Mouse (Mus musculus) ES-E14 (cell line): Measurements from ENCODE around the gene Klk10. TPM values are rescaled to one million over a fixed set of nuclear protein-coding genes. Genes with fewer than 3 reads are reported as not detected.

Experiments used
- DNase-seq: peaks from one replicate; pipeline ENCODE4 v3.0.0-alpha.2; 2013; ENCODE audit warnings: low read depth, low spot score
- H3K27ac ChIP-seq: 2 replicates; pipeline ENCODE4 v1.5.1; 2012; ENCODE audit warnings: low read depth, mild to moderate bottlenecking, low read length, moderate library complexity, mixed read lengths; ENCODE audit not compliant: poor library complexity, insufficient read depth, severe bottlenecking
- H3K36me3 ChIP-seq: 2 replicates; pipeline ENCODE4 v1.6.1; 2012; ENCODE audit warnings: mild to moderate bottlenecking, low read length, moderate library complexity, mixed read lengths; ENCODE audit not compliant: control insufficient read depth, poor library complexity, insufficient read depth, severe bottlenecking
- H3K4me1 ChIP-seq, 2 experiments: fragments of 150-350 bp in 1 of 2; sonication (generic) in 1 of 2; 2 replicates each; pipeline ENCODE4 v1.6.1; 2012; ENCODE audit warnings: low read length in 2 of 2, mild to moderate bottlenecking in 1 of 2, mixed read lengths in 1 of 2; ENCODE audit not compliant: control insufficient read depth in 2 of 2, insufficient read depth in 2 of 2, poor library complexity in 1 of 2
- H3K4me3 ChIP-seq, 2 experiments: fragments of 150-350 bp in 1 of 2; sonication (generic) in 1 of 2; 2 replicates each; pipeline ENCODE4 v1.5.1; 2012; ENCODE audit warnings: low read length in 2 of 2, low read depth in 1 of 2, mild to moderate bottlenecking in 1 of 2, mixed read lengths in 1 of 2; ENCODE audit not compliant: insufficient read depth in 1 of 2, poor library complexity in 1 of 2, severe bottlenecking in 1 of 2
- H3K9ac ChIP-seq: 2 replicates; pipeline ENCODE4 v1.6.1; 2012; ENCODE audit warnings: low read depth, mild to moderate bottlenecking, low read length, mixed read lengths; ENCODE audit not compliant: poor library complexity, insufficient read depth, severe bottlenecking
- H3K9me3 ChIP-seq: fragments of 150-350 bp; sonication (generic); 2 replicates; pipeline ENCODE4 v1.6.1; 2012; ENCODE audit warnings: low read depth, mild to moderate bottlenecking, low read length; ENCODE audit not compliant: control insufficient read depth, insufficient read depth
- CHD2 ChIP-seq: IDR thresholded peaks from 2 replicates; pipeline ENCODE4 v1.6.1; 2014; ENCODE audit warnings: mild to moderate bottlenecking, low read depth, low read length, inconsistent platforms
- HCFC1 ChIP-seq: IDR thresholded peaks from 2 replicates; pipeline ENCODE4 v1.6.1; 2012; ENCODE audit warnings: low read length, inconsistent platforms, borderline replicate concordance; ENCODE audit not compliant: insufficient read depth
- MAFK ChIP-seq: IDR thresholded peaks from 2 replicates; pipeline ENCODE4 v1.6.1; 2014; ENCODE audit warnings: mild to moderate bottlenecking, low read depth, low read length, inconsistent platforms; ENCODE audit not compliant: insufficient read depth
- ZC3H11A ChIP-seq: IDR thresholded peaks from 2 replicates; pipeline ENCODE4 v1.6.1; 2012; ENCODE audit warnings: low read depth, mild to moderate bottlenecking, inconsistent platforms, low read length, borderline replicate concordance
- ZNF384 ChIP-seq: IDR thresholded peaks from 2 replicates; pipeline ENCODE4 v1.6.1; 2012; ENCODE audit warnings: low read depth, low read length, inconsistent platforms
- in situ Hi-C, 2 experiments: fragments of 600-800 bp; cut with MboI; formaldehyde crosslinking; loops; one replicate each; pipeline ENCODE4 v1.15.1; 2025; ENCODE audit warnings: low sequenced_read_pairs in 2 of 2, inconsistent platforms in 1 of 2; ENCODE audit not compliant: unreplicated experiment in 2 of 2
- total RNA-seq: library from RNA; depleted of rRNA; stranded (reverse); fragments of 300-350 nt; gene quantifications from 2 replicates; pipeline ENCODE4 v1.2.3, GENCODE M21; 2012

Gene Klk10
- total RNA-seq, 1 experiment = 4.4 TPM

GRCm38 (mm10) chr7:43769636-43770035 lies 11.2 kb upstream of the Klk10 start:
- Histone ChIP-seq H3K27ac (no peak overlapping the region), H3K9me3 (no peaks in the 10 kb centered on the region), H3K4me1 (peaks cover 0 to 5% of the 10 kb centered on the region in 2 experiments; a peak in 2 of 4 replicates), H3K36me3 (no peaks in the 10 kb centered on the region), H3K9ac (no peak overlapping the region), H3K4me3 (no peak overlapping the region)
- TF ChIP-seq MAFK (no peak), CHD2 (no peak), ZC3H11A (no peak), HCFC1 (no peak), ZNF384 (no peak)
- in situ Hi-C loops = no loop called here
- DNase-seq = no peak

- Histone ChIP-seq H3K36me3 (no peaks in the 10 kb centered on the region), H3K4me3 (no peak overlapping the region), H3K4me1 (peaks cover 0 to 14% of the 10 kb centered on the region in 2 experiments; a peak in 3 of 4 replicates), H3K27ac (no peak overlapping the region), H3K9me3 (no peaks in the 10 kb centered on the region), H3K9ac (no peak overlapping the region)
- in situ Hi-C loops = no loop called here
- no peak for DNase-seq
- TF ChIP-seq HCFC1 (no peak), MAFK (no peak), ZNF384 (no peak), CHD2 (no peak), ZC3H11A (no peak)
Observed at GRCm38 (mm10) chr7:43770701-43771100, 10.1 kb upstream of the Klk10 start.

GRCm38 (mm10) chr7:43771916-43772315 lies 8.9 kb upstream of the Klk10 start:
- in situ Hi-C loops = no loop called here
- TF ChIP-seq ZNF384 (no peak), CHD2 (no peak), ZC3H11A (no peak), MAFK (no peak), HCFC1 (no peak)
- H3K9ac ChIP-seq = no peak overlapping the region
- no peak overlapping the region for H3K27ac ChIP-seq
- peaks cover 0 to 22% of the 10 kb centered on the region in 2 experiments; a peak in 3 of 4 replicates for H3K4me1 ChIP-seq
- no peaks in the 10 kb centered on the region for H3K36me3 ChIP-seq
- H3K9me3 ChIP-seq = no peaks in the 10 kb centered on the region
- no peak overlapping the region for H3K4me3 ChIP-seq
- DNase-seq = no peak

GRCm38 (mm10) chr7:43772901-43773300 lies 7.9 kb upstream of the Klk10 start:
- Histone ChIP-seq H3K4me1 (peaks cover 0 to 22% of the 10 kb centered on the region in 2 experiments; a peak in 3 of 4 replicates), H3K9ac (no peak overlapping the region), H3K4me3 (no peak overlapping the region), H3K36me3 (no peaks in the 10 kb centered on the region), H3K27ac (no peak overlapping the region), H3K9me3 (no peaks in the 10 kb centered on the region)
- TF ChIP-seq ZC3H11A (no peak), HCFC1 (no peak), MAFK (no peak), ZNF384 (no peak), CHD2 (no peak)
- no peak for DNase-seq
- in situ Hi-C loops = no loop called here

- H3K27ac ChIP-seq = no peak within 1 kb of the TSS
- no peak for DNase-seq
- in situ Hi-C loops = no loop called here
Observed at GRCm38 (mm10) chr7:43774364-43774763, 6.5 kb upstream of the Klk10 start, which contains the start of gene Klk11. TSS of gene Klk11 (plus strand) at chr7:43774604.

More at GRCm38 (mm10) chr7:43774364-43774763, 6.5 kb upstream of the Klk10 start, which contains the start of gene Klk11:
- H3K4me1 ChIP-seq = peaks cover 0 to 20% of the 10 kb centered on the region in 2 experiments; a peak in 3 of 4 replicates
- H3K9ac ChIP-seq = peak within 1 kb of the TSS; percentile 55; the same call in 1 of the 2 replicates
- no peaks in the 10 kb centered on the region for H3K9me3 ChIP-seq
- no peak within 1 kb of the TSS for H3K4me3 ChIP-seq
- no peaks in the 10 kb centered on the region for H3K36me3 ChIP-seq
- no peak for TF ChIP-seq ZNF384
- TF ChIP-seq HCFC1 = no peak
- no peak for TF ChIP-seq CHD2
